8 mouse cellular contexts compared by ENCODE assay signal in genomic region chrX:50597105-50597504, GRCm38 (mm10).
A peak's percentile ranks its signal among the peaks of the same experiment; 100 is the strongest.
DNase-seq lines count a peak whose midpoint lies in the region; ATAC-seq lines count a peak whose summit lies in the region.

No protein-coding gene starts in this region.

- no peak overlapping the region for H3K4me3 ChIP-seq in heart, embryonic 11.5 days (ENCODE audit: low read depth, low read length)
- H3K4me3 ChIP-seq in limb, embryonic 12.5 days (replicated peaks) = 0 out of 2 replicates have a peak overlapping the region, but pooled peaks have one; percentile 5

- H3K4me1 ChIP-seq in heart, embryonic 11.5 days (ENCODE audit: control insufficient read depth, insufficient read depth, low read length) = no peaks in the 10 kb centered on the region
- H3K4me1 ChIP-seq in limb, embryonic 12.5 days (replicated peaks) = no peaks in the 10 kb centered on the region

- peaks cover 8% of the 10 kb centered on the region; the same call in 1 of the 2 replicates for H3K36me3 ChIP-seq in heart, embryonic 11.5 days (ENCODE audit: control insufficient read depth, insufficient read depth, low read length)
- peaks cover 42% of the 10 kb centered on the region for H3K36me3 ChIP-seq in limb, embryonic 12.5 days

- ATAC-seq in cerebellum, adult (ENCODE audit: insufficient number of reproducible peaks, low FRiP score, low TSS enrichment) = no peak
- no peak for ATAC-seq in heart, embryonic 11.5 days (replicated peaks; ENCODE audit: insufficient number of reproducible peaks, low FRiP score, low TSS enrichment)
- ATAC-seq in limb, embryonic 12.5 days (ENCODE audit: insufficient number of reproducible peaks, insufficient read depth, low FRiP score, low TSS enrichment, low read depth) = no peak

- no peaks in the 10 kb centered on the region for H3K27me3 ChIP-seq in heart, embryonic 11.5 days (ENCODE audit: control insufficient read depth, insufficient read depth, low read length)
- no peaks in the 10 kb centered on the region for H3K27me3 ChIP-seq in limb, embryonic 12.5 days

- peak overlapping the region; percentile 31 for H3K4me2 ChIP-seq in heart, embryonic 11.5 days
- H3K4me2 ChIP-seq in limb, embryonic 12.5 days = peak overlapping the region; percentile 27

- 66% methylated on average over 6 of the region's 6 CpGs for WGBS in heart, embryonic 11.5 days (ENCODE audit: insufficient replicate concordance)
- 70% methylated on average over 6 of the region's 6 CpGs for WGBS in limb, embryonic 12.5 days

- H3K9me3 ChIP-seq in heart, embryonic 11.5 days (replicated peaks; ENCODE audit: control insufficient read depth, low read length) = no peaks in the 10 kb centered on the region
- no peaks in the 10 kb centered on the region for H3K9me3 ChIP-seq in limb, embryonic 12.5 days

- no peak overlapping the region for H3K27ac ChIP-seq in heart, embryonic 11.5 days (ENCODE audit: low read depth, low read length)
- no peak overlapping the region for H3K27ac ChIP-seq in limb, embryonic 12.5 days

- H3K9ac ChIP-seq in heart, embryonic 11.5 days (ENCODE audit: low read depth, low read length) = no peak overlapping the region
- no peak overlapping the region for H3K9ac ChIP-seq in limb, embryonic 12.5 days (replicated peaks)

- peak; percentile 87 for DNase-seq in cerebellum, adult 9-10 months
- peak; percentile 69 for DNase-seq in spleen, adult 12 weeks (ENCODE audit: low spot score)
- DNase-seq in spleen, postnatal 10 days (ENCODE audit: low spot score in 2 of 2) = no peak
- peak; percentile 39 for DNase-seq in naive thymus-derived CD4-positive, alpha-beta T cell, adult 2 months (ENCODE audit: low read depth)
- no peak for DNase-seq in layer of hippocampus, adult 9-10 months (ENCODE audit: low spot score)

Comparison
In these comparisons a context has a peak if more than half of its experiments do, and no peak if none do; other contexts are left out.
1. DNase-seq: peak in cerebellum, adult 9-10 months (single experiment), spleen, adult 12 weeks (single experiment) and naive thymus-derived CD4-positive, alpha-beta T cell, adult 2 months (single experiment); none in spleen, postnatal 10 days (0 of 2) and layer of hippocampus, adult 9-10 months (single experiment).